Mouse (Mus musculus) spleen, postnatal 10 days (tissue): Measurements from ENCODE around the gene Tspan14.

Source experiments
- DNase-seq, 2 experiments: peaks; one replicate each; pipeline ENCODE4 v3.0.0; 2021 to 2022; ENCODE audit warnings: low spot score in 2 of 2

The Tspan14 gene

DNA sequence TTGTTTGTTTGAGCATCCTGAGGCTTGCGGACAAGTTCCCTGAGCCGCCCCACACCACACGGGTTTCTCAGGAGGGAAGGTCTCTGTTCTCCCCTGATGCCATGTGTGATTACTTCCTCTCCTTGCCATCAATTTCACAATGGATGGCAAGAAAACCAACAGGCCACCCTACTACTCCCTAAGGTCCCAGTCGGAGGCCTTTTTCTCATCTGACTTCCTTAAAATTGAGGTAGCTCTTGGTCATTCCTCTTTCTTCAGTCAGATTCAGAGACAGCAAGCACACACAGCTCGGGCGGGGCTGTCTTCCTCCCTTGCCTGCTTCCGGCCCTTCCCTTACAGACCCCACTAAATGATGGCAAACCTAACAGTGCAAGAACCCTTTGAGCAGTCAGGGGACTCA, 47.1 kb downstream of the Tspan14 start:
- no peak for DNase-seq

DNA sequence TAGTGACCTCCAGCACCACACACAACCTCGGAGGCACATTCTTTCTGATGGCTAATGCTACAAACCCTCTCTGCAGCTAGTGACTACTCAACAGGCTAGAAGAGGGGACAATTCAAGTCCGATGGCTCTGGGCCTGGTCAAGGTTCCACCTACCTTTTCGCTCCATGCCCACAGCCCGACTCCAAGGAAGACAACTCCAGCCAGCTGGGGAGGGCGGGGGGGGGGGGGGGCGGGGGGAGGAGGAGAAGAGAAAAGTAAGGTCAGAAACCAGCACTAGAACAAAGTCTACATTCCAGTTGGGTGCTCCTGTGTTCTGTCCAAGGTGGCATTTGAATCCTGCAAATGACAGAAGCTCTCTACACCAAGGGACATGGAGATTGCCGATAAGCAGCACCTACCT, 48.1 kb downstream of the Tspan14 start:
- DNase-seq: no peak

DNA sequence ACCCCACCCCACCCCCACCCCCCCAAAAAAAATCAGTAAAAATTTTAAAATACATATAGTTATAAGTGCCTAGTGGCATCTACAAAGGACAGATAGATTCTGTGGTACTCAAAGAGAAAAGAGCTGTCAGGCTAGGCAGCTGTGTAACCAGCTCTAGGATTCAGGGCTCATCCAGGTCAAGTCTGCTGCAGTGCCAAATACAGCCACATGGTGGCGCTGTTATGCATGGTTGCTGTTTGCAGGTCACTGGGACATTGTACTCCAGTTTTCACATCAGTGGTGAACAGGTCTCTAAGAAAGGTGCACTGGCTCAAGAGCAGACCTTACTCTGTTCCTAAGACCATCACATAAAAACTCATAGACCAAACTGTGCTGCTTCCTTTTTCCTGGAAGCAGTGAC, 49.0 kb downstream of the Tspan14 start:
- DNase-seq: peak; percentile 90 to 92

DNA sequence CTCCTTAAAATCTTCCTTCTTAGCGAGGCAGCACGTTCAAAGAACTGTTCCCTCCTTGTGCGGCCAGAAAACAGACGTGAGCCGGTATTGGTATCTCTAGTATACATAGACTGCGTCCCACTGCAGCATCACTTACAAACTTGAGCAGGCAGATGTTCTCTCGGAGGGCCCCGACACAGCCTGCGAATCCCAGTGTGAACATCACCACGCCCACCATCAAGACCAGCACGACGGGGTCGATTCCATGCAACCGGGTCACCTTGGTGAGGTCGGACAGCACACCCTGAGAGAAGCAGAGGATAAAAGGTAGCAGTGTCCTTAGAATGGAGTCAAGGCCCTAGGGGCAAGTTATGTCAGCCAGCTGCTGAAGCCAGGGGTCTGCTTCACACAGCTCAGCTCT, 49.9 kb downstream of the Tspan14 start:
- no peak for DNase-seq

DNA sequence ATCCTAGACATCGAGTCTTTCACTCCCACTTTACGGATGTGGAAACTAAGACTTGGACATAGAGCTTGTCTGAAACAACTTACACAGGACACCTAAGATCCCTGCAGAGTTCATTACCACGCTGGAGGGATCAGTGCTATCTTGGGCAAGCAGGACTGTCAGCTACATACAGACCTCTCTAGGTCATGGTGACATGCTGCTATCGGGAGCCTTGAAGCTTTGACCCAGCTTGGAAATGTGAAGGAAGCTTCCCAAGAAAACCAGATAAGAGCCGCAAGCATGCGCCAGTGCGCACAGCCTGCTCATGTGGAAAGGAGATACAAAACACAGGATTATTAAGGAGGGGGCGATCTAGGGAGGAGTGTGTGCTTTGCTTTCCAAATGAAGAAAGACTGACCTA, 50.8 kb downstream of the Tspan14 start:
- DNase-seq: no peak

DNA sequence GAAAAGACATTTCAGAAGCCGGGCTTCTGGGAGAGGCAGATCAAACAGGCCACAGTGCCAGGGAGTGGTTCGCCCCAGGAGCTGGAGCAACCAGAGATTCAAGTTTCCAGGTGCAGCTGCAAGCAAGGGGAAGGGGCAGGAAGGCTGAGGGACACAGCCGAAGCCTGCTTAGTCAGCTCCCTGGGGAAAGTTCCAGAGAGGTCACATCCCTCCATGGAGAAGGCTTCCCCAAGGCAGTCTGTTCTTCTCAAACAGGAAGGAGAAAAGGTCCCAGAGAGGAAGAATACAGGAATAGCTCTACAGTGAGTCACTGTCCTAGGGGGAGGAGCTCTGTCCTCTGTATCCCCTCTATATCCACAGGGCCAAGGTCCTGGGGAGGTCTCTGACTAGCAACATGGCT, 51.9 kb downstream of the Tspan14 start:
- DNase-seq: no peak

DNA sequence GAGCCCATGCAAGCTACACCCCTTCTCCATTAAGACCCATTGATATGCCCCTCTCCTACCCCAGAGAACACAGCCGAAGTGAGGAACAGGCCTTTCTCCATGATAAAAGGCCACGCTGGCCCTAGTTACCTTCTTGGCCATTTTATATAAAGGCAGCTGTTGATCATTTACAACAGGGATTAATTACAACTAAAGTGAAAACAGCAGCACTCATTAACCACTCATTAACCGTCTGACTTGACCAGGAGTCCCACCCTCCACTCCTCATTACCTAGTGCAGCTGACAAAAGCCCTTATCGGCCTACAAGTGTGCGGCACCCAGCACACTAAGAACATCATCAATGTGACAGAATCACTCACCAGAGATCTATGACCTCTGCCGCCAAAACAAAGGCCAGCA, 52.9 kb downstream of the Tspan14 start:
- DNase-seq: no peak

DNA sequence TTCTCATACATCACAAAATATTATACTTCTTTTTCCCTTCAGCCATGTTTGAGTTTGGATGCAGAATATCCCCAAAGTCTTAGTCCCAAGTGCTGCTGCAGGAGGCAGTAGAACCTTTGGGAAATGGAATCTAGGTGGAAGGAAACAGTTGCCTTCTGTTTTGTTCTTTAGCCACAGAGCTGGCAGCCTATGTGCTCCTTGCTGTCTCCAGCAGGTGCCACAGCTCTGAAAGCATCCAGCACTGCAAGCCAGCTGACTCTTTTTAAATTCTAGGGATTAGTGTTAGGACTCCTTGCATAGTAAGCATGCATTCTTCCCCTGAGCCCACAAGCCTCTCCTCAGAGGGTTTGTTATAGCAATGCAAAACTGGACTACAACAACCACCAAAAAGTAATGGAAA, 55.1 kb downstream of the Tspan14 start:
- no peak for DNase-seq

DNA sequence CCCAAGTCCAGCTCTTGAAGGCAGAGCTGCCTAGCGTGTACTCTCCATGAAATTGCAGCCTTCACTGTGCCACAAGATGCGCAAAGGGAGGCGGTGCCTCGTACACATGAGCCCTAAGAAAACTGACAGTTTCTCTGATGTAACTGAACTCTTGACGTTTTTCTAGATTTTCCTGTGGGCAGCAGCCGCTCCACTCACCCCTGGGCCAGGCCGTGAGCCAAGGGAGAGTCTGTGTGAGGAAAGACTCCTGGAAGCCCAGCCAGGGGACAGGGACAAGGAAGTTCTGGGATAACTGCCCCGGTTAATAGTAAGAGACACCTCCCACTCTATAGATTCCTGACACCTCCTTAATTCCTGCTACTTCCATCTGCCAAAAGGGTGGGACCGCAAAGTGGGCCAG, 57.8 kb downstream of the Tspan14 start:
- DNase-seq: no peak

DNA sequence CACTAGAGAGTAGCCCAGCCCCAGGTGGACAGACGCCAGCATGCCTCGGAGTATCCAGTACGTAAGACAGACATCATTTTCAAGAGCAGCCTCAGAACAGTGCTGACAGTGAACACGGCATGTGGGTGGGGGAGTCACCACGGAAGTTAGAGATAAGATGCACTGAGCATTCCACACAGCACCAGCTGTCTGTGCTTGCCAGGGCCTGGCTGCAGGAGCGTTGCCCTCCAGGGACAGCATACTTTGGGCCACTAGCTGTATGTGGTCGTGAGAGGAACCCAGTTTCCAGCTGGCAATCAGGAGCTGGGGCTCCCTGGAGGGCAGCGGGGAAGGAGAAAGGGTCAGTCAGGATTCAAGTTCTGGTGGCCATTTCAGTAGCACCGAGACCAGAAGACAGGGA, 59.8 kb downstream of the Tspan14 start:
- DNase-seq: no peak

DNA sequence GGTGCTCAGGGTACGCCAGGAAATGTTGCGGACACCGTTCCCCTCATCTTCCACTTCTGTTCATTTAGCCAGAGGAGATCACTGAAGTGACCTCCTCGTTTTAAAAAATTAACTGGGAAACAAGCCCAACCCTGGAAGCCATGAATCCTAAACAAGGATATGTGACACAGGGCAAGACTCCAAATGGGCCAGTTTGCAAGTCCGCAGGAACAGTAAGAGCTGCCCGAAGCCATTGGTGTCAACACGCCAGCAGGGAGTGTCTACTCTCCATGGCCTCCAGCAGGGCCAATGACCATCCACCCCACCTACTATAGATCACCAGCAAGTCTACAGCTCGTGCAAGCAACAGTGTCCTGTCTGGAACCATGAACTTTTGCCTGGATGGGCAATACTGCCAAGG, 60.8 kb downstream of the Tspan14 start:
- no peak for DNase-seq

DNA sequence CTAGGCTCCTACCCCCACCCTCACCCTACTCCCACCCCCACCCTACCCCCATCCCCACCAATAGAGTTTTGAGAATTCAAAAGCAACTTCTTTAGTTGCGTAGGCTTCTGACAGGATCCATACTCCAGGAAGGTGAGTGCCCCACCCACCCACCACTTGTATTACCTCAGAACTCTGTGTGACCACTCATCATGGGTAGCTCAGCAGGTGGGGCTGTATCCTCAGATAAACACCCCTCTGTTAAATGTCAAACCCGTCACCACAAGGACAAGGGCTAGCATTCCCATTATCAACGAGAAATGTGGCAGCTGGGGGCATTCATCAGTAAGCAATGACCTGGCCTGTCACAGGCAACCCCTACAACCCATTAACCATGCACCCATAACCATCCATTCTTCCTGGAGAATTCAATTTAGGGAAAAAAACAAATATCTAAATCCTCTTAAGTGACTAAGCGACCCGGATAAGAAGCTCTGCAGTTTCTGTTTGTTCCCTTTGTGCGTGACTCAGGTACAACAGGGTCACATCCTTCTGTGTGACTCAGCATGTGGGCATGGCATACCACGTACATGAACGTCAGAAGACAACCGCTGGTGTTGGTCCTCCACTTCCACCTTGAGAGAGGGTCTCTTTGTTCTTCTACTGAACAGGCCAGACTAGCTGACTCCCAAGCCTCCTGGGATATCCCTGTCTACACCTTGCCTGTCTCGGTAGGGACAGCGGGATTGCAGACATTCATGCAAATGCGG, 64.1 kb downstream of the Tspan14 start:
- no peak for DNase-seq

DNA sequence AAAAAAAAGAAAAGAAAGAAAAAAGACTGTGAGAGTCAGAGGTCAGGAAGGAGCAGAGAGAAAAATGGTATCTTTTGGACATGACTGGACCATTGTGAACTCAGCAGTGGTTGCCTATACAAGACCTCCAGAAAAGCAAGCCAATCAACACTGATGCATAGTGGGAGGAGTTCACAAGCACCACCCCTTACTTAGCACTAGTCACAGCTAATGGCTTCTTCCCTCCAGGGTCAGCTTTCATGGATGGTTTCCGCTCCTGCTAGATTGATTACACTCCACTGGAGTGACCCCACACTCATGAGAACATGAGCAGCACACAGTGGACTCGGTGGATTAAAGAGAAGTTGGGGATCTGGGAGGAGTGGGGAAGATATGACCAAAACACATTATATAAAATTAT, 66.3 kb downstream of the Tspan14 start:
- no peak for DNase-seq

DNA sequence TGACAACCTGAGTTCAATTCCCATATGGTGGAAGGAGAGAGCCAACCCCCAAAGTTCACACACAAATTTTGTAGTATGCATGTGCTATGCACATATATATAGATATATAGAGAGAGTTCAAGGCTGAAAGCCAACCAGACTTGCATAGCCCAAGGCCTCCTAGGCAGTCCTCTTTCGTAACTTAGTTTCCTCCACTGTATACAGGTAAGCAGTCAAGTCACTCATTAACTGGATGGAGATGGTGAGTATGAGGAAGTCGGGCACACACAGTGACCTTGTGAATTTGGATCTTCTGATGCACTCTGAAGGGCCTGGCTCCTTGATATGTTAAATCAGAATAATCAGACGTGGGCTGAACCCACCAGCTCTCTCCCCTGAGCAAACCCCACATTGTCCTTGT, 68.7 kb downstream of the Tspan14 start:
- DNase-seq: no peak

DNA sequence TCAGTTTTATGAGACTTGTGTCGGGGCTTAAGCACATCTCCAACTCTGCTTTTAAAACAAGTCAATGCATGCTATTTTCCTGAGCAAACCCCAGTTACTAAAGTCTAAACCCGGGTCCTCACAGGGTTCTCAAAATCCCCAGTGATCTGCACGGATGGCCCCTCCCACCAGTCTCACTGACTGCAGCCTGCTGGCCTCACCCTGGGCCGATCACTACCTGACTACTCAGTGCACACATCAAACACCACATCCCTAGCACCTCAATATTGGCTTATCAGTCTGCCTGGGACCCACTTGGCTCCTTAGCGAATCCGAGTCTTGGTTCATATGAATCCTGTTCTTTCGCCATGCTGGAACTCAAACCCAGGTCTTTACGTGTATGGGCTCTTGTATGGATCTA, 70.9 kb downstream of the Tspan14 start:
- no peak for DNase-seq

DNA sequence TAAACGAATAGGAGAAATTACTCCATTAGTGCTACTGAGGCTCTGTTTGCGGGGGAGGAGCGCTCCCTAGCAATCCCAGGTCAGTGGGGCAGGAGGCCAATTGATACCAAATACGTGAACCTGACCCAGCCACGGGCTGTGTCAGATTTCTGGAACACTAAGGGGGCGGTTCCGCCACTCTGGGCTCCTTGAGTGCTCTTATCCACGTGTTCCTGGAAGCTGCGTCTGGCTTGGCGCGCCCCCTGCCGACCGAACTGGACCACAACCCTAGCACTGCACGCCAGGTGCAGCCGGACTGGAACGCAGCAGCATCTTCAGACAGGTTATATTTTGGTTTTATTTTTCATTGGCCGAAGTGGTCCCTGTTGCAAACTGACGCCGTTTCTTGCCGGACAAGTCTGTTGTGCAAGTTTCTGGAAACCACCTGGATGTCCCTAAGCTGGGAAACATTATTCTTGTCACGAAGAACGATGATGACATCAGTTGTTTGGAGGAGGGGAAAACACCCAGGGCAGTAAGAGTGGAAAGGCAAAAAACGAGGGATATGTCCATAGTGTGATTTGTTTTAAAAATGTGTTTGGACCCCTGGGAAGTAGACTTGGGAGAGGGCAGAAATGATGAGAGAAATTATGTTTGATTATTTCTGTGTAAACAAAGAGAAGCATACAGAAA, 71.9 kb downstream of the Tspan14 start:
- peak; percentile 49 to 79 for DNase-seq

DNA sequence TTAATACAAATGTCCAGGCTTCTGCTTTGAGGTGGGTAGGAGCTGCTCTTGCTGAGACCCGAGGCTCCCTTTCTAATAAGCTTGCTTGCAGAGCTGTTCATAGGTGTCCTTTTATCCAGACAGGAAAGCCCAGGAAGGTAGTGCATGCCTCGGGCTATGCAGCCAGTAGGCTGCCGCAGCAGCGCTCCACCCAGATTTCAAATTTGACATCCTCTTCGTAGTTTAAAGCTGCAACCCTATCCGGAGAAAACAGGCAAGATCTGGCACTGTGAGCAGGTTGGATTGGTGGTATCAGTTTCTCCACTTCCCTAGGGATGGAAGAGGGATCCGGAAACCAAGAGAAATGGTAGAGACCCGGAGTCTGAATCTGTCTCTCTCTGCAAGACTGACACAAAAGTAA, 72.7 kb downstream of the Tspan14 start:
- no peak for DNase-seq

DNA sequence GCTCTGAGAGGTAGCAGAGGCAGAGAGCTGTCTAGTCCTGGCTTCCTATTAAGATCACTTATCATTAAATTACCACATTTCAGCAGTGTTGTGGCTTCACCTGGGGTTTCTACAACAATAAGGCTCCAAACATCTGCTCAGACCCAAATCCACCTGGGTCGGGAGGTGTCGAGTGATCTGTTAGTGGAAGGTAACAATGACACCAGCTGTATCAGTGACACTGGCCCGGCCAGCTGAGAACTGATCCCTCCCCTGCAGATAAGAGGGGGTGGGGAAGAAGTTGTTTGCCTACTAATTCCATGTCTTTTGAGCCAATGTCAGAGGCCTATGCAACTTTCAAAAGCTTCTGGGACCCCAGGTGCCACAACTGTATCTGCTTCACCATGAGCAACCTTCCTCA, 73.4 kb downstream of the Tspan14 start, which contains the start of gene Sh2d4b:
Gene Sh2d4b, minus strand, starts transcription at position 71 of the 400 bp plus-strand sequence.
- no peak for DNase-seq

DNA sequence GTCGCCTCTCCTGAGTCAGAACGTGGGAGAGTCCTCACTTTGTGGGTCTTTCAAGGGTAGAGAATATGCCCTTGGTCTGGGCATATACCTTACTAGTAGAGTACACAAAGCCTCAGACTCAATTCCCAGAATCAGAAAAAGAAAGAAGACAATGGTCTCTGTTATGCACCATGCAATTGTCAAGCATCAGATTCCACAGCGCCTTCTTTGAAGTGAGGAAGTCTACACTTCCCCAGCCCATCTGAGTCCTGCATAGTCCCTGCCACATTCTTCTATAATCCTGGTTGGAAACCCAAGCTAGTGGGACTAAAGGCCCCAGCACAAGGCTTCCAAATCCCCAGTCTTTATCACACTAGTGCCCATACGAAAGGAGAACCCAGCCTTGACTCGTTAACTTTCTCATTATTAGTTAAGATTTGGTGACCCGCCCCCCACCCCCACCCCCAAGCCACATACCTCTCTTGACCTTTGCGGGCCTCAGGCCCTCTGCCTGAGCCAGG, 74.2 kb downstream of the Tspan14 start:
- DNase-seq: no peak

DNA sequence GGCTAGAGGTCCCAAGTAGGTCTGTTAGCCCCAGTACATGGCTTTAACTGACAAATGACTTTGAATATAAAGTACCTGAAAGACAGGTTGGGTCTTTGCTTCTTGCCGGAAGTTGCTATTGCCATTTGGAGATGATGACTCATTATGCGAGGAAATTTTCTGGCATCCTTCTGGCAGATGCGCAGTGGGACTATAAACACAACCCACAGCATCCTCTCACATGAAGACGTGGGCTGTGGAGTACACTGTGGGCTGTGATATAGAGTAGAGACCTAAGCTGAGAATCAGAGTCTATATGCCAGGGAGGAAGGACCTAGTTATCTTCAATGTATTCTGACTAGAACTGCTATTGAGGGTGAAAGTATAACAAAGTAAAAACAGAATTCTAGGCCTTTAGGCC, 75.1 kb downstream of the Tspan14 start:
- no peak for DNase-seq

DNA sequence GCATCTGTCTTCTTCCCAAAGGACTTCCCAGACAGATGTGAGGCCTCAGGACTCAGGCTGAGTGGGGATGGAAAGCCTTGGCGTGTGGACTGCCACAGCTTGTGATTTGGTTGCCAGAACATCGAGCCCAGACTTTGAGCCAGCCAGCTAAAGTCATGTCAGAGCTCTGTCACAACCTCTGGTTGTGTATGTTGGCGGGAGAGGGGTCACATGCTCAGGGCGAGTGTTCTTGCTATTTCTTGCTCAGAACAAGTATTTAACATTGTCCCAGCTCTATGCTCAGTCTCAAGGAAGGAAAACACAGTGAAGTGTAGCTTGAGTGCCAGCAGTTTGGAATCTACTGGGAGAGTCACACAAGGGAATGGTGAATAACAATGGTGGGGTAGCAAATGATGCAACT, 76.9 kb downstream of the Tspan14 start:
- DNase-seq: no peak

DNA sequence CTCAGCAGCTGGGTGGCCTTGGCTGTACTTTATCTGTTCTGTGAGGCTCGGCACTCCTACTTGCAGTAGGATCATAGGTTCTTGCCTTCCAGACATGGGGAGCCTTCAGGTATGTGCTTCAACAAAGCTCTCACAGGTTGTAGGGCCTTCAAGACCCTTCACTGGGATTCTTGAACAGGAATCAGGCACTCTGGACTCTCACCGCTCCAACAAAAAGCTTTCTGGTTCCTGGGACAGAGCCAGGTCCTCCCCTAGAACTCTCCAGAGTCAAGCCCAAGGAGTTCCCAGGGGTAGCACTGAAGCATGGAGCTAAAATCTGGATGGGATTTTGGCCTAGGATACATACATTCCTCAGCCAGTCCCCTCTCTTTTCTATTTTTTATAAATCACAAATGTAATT, 77.4 kb downstream of the Tspan14 start:
- no peak for DNase-seq

DNA sequence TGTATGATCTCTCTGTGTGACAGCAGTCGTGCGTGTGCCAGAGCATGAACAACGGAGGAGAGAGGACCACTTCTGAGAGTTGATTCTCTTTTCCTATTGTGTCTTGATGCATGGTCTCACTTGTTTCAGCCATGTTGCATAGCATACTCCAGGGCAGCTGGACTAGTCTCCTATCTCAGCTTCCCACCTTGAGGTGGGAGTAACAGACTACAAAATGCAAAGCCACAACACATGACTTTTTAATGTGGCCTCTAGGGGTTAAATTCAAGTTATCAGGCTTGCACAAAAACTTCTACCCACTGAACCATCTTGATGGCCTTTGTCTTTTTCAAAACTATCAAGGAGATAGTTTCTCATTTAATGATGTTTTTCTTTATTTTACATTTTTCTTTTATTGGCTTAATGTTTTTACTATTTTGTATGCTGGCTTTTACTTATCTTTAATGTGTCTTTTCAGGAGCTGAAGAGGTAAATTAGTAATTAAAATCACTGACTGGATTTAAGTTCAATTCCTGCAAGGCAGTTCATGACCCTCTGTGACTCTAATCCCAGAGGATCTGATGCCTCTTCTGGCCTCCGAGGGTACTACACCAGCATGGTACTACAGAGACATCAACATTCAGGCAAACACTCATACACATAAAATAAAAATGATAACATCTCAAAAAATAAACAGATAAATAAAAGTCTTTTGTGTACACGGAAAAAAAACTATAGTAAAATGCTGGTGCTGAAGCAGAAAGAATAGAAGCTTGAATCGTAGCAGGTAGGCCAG, 80.0 kb downstream of the Tspan14 start:
- DNase-seq: peak in 1 of 2 experiments; percentile 35
